Mouse (Mus musculus) splenic B cell, adult 2 months (primary cell): ENCODE measurements around the gene Apc2.
"Not testable (repeated sequence)": the region's sequence is repeated elsewhere in the genome, so short reads cannot be mapped to it uniquely, and the experiment has no call there.

Experiments used
- DNase-seq: peaks from one replicate; pipeline ENCODE4 v3.0.0-alpha.2; 2011; ENCODE audit warnings: low read depth, low spot score
- H3K27me3 ChIP-seq: 2 replicates; pipeline ENCODE4 v1.6.1; 2012; ENCODE audit warnings: mild to moderate bottlenecking, low read length, moderate library complexity, mixed read lengths; ENCODE audit not compliant: control insufficient read depth, poor library complexity, insufficient read depth, severe bottlenecking
- H3K36me3 ChIP-seq: 2 replicates; pipeline ENCODE4 v1.6.1; 2012; ENCODE audit warnings: mild to moderate bottlenecking, low read length, moderate library complexity, mixed read lengths; ENCODE audit not compliant: control insufficient read depth, poor library complexity, insufficient read depth, severe bottlenecking

Apc2 gene

DNA sequence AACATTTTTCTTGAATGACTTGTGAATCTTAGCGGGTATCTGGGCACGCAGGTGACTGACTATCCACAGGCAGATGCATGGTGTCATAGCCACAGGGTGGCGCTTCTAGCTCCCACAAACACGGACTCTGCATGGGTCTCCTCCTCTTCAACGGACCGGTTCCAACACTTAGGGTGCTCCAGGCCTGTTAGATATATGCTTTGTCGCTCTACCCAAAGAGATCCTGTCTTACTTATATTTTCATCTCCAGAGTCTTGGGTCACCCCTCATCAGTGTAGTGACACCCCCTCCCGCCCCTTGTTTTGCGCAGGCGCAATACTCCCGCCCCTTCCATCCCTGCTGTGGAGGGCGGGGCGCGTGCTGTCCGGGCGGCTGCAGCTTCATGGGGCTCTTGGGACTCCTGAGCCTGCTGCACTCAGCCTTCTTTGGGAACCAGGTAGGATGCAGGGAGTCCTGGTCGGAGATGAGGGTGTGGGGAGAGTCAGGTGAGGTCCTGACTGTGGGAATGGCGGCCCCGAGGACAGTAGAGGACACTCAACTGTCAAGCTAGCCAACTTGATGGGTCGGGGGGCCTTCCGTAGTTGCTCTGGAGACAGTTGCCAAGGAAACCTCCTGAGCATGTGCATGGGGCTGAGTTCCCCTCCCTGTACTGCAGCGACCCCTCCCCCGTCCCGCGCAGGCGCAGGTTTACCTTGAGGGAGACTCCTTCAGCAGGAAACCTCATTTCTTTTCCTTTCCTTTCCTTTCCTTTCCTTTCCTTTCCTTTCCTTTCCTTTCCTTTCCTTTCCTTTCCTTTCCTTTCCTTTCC lies at the start of gene Apc2:
Apc2 (plus strand) TSS at position 360 of the 808 bp plus-strand sequence.
- DNase-seq = peak; percentile 85
- H3K27me3 ChIP-seq = no peaks in the 10 kb centered on the region; the same call in 1 of the 2 replicates
- H3K36me3 ChIP-seq = peaks cover 10% of the 10 kb centered on the region

DNA sequence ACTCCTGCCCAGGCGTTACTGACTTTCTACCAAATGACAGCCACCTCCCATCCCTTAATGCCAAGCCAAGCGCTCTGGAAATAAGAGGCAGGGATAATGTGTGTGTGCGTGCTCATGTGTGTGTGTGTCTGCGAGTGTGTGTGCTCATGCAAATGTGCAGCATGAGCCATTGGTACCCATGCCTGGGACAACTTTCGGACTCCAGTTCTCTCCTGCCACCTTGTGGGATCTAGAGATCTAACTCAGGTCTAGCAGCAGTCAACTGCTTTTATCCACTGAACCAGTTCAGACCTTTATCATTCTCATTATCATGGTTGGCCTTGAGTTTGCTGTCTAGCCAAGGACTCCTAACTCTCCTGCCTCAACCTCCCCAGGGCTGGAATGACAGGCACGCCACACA lies 47.9 kb upstream of the Apc2 start:
- H3K27me3 ChIP-seq = no peaks in the 10 kb centered on the region
- H3K36me3 ChIP-seq = no peaks in the 10 kb centered on the region; the same call in 1 of the 2 replicates
- peak; percentile 33 for DNase-seq

DNA sequence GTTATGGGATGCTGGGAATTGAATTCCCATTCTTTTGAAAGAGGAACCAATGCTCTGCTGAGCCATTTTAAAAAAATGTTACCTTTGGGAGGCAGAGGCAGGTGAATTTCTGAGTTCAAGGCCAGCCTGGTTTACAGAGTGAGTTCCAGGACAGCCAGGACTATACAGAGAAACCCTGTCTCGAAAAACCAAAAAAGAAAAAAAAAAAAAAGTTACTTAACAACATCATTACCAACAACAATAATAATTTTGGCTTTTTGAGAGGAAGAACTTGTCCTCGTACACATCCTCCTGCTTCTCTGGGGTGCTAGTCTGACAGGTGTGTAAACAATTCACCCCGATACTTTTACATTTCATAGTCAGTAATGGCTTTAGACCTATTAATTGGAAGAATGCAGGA lies 47.3 kb upstream of the Apc2 start:
- H3K36me3 ChIP-seq, H3K27me3 ChIP-seq, DNase-seq: not testable (repeated sequence)

DNA sequence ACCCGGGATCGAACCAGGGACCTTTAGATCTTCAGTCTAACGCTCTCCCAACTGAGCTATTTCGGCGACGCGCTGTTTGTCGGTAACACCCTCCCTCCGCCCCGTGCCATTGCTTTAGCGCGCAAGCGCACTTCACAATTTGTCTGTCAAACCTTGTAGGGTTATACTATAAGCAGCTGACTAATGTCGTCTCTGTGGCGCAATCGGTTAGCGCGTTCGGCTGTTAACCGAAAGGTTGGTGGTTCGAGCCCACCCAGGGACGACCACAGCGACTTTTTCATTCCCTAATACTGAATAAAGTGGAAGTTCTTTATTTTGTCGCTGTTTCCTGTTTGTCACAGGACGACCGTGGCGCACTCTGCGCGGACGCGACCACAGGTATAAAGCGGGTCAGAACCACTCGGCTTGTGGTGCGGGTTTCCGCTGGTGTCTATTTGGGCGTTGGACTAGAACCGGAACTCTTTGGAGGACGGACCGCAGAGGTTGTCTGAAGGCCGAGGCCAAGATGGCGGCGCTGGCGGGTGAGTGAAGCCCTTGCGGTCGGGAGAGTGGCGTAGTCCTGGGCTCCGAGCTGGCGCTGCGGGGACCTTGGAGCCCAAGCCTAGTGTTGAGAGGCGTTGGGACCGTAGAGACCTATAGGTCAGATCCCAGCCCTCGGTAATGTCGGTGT lies 46.7 kb upstream of the Apc2 start, which contains the start of gene Ndufs7:
Ndufs7 (plus strand) TSS at position 151 of the 670 bp plus-strand sequence.
- DNase-seq = peak; percentile 98
- Histone ChIP-seq H3K27me3 (no peaks in the 10 kb centered on the region), H3K36me3 (no peaks in the 10 kb centered on the region; the same call in 1 of the 2 replicates)

DNA sequence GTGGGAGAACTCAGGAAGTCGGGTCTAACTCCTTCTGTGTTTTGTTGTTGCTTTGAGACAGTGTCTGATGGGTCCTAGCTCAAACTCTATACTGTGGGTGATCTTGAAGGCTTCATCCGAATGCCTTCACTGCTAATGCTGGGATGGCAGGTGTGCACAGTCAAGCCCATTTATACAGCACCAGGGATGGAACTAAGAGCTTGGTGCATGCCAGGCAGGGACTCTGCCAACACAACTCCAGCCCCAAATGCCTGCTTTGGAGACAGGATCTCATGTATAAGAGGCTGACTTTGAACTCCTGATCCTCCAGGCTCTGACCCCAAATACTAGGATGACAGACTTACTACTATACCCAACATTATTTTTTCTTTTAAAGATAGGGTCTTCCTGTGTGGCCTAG lies 45.7 kb upstream of the Apc2 start:
- no peaks in the 10 kb centered on the region; the same call in 1 of the 2 replicates for H3K36me3 ChIP-seq
- no peak for DNase-seq
- no peaks in the 10 kb centered on the region for H3K27me3 ChIP-seq

DNA sequence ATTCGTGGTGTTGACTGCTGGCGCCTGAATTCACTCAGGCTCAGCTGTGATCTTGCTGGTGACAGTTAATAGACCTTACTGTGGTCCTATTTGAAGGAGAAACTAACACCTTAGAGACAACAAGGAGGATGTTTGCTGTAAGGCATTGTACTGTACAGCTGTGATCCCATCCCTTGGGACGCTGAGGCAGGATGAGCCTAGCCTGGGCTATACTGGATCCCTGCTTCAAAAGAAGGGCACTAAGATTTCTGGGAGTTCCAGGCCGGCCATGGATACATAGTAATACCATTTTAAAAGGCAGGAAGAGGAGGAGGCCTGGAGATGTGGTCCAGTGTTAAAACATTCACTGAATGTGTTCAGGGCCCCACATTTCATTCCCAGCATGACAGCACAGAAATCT lies 45.2 kb upstream of the Apc2 start:
- H3K36me3 ChIP-seq = peaks cover 2% of the 10 kb centered on the region
- H3K27me3 ChIP-seq = no peaks in the 10 kb centered on the region
- no peak for DNase-seq

DNA sequence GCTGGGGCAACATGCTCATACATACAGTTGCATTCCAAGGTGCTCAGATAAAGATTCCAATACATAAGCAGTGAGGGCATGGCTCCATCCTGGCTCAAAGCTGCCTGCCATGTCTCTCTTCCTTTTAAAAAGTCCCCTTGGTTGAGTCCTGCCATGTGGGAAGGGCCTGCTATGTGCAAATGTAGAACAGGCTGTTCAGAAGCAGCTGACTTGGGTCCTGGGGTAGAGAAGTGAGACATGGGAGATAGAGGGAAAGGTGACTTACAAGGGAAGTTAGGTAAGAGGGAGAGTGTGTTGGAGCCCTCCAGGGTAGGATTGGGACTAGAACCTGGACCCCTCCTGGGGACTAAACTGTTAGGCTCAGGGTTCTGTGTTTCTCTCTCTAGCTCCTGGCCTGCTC lies 43.8 kb upstream of the Apc2 start:
- no peak for DNase-seq
- Histone ChIP-seq H3K36me3 (peaks cover 3% of the 10 kb centered on the region), H3K27me3 (no peaks in the 10 kb centered on the region)

DNA sequence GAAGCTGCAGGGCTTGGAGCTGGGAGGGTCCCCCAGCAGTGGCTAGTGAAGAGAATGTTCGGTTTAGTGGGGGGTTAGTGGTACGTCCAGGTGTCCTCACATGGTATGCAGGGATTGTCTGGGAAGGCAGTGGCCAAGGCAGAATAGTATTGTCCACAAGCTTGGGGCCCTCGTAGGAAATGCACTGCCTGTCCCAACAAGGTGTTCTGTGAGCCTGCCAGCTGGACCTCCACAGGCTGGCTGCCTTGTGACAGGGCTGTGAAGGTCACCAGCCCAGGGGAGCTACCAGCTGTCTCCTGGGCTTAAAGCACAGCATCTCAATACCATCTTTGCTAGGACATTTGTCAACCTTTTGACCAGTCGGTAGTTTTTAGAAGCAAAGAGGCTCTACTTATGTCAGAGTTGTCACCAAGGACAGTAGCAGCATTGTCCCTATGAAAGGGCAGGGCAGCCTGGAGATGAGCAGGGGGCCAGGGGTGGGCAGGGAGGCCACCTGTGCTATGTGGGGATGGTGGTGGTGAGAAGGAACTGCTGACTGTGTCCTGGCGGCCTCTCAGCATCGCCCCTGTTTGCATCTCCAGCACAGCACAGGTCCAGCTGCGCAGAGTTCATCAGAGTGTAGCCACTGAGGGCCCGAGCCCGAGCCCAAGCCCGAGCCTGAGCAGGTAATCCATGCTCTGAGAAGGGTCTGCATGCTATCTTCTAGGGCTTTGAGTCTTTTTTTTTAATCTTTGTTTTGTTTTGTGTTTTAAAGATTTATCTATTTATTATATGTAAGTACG lies 43.1 kb upstream of the Apc2 start:
- H3K27me3 ChIP-seq = no peaks in the 10 kb centered on the region
- DNase-seq = no peak
- H3K36me3 ChIP-seq = peaks cover 4% of the 10 kb centered on the region

DNA sequence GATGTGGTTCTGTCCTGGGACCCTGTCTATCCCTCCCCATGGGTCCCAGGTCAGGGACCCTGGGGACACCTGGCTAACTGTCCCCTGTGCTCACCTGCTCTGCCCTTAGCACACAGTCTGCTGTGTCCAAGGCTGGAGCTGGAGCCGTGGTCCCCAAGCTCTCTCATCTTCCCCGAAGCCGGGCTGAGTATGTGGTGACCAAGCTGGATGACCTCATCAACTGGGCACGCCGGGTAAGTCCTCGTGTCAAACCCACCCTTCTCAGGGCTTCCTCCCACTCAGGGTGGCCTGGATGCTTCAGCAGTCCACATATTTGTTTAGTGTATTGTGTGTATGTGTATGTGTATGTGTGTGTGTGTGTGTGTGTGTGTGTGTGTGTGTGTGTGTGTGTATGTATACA lies 42.2 kb upstream of the Apc2 start:
- DNase-seq = no peak
- Histone ChIP-seq H3K36me3 (peaks cover 4% of the 10 kb centered on the region), H3K27me3 (no peaks in the 10 kb centered on the region)

DNA sequence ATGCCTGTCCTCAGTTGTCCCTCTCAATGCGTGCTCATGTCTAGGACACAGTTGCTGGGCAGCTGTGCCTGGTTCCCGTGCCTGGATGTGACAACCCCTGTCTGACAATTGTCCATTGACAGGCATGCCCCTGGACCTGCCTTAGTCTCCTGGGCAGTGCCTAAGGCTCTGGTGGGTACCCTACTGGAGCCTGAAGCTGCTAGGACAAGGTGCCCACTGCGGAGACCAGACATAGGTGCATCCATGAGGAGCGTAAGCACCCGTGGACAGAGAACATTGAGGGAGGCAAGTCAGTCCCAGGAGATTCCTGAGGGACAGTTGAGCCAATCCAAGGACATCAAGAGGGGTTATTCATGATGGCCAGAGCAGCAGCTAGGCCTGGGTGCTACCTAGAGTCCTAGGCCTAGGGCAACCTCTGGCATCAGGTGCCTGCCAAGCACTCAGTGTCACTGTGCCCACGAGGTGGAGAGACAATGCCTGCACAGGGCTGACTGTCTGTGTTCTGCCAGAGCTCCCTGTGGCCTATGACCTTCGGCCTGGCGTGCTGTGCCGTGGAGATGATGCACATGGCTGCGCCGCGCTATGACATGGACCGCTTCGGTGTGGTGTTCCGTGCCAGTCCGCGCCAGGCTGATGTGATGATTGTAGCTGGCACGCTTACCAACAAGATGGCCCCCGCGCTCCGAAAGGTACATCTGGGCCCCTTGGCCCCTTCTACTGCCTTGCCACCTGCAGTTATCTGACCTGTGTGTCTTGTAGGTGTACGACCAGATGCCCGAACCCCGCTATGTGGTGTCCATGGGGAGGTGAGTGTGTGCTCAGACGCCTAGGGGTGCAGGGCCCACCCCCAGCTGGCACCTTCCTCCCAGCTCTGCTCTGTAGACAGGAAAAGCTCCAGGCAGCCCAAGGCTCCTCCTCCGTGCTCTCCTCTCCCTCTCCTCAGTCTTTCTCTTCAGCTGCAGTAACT lies 41.2 kb upstream of the Apc2 start:
- Histone ChIP-seq H3K27me3 (no peaks in the 10 kb centered on the region), H3K36me3 (peaks cover 4% of the 10 kb centered on the region)
- DNase-seq = no peak

DNA sequence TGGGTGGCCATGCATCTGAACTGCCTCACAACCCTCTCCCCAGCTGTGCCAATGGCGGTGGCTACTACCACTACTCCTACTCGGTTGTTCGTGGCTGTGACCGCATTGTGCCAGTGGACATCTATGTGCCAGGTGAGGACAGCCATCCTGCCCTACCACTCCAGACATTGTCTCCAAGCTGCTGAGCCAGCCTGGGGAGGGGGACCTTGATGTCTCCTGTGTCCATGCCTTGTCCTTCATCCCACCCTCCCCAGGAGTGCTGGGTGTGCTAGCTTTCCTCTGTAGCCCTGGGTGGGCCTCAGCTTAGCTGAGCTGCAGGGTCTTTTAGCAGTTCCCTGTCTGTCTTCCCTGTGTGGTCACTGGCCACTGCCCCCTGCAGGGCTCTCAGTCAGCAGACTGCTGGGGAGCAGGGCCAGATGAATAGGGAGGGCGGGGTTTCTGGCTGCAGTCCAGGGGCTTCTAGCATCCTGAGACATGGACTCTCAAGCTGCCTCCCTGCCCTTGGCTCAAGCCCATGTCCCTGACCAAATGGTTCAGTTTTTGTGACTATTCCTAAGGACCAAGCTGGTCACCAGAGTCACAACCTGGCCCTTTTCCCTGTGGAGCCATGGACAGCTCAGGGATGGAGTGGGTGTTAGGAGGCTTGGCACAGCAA lies 39.8 kb upstream of the Apc2 start:
- peaks cover 4% of the 10 kb centered on the region for H3K36me3 ChIP-seq
- no peak for DNase-seq
- H3K27me3 ChIP-seq = no peaks in the 10 kb centered on the region

DNA sequence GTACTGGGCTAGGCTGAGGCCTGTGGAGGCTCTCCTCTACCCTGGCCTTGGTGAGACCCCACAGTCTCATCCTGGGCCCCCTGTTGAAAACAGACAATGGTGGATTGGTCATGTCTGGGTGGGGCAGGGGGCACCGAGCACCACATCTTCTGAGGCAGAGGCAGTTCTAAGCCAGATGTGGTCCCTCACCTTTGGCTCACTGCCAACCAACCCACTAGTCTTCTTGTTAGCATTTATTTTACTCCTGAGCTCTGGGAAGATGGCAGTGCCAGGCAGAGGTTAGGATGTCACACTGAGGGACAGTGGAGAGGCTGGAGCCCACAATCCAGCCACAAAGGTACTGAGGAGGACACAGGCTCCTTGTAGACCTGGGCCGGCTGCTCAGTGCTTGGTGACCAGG lies 37.8 kb upstream of the Apc2 start:
- H3K27me3 ChIP-seq = no peaks in the 10 kb centered on the region
- peaks cover 4% of the 10 kb centered on the region for H3K36me3 ChIP-seq
- DNase-seq = no peak

DNA sequence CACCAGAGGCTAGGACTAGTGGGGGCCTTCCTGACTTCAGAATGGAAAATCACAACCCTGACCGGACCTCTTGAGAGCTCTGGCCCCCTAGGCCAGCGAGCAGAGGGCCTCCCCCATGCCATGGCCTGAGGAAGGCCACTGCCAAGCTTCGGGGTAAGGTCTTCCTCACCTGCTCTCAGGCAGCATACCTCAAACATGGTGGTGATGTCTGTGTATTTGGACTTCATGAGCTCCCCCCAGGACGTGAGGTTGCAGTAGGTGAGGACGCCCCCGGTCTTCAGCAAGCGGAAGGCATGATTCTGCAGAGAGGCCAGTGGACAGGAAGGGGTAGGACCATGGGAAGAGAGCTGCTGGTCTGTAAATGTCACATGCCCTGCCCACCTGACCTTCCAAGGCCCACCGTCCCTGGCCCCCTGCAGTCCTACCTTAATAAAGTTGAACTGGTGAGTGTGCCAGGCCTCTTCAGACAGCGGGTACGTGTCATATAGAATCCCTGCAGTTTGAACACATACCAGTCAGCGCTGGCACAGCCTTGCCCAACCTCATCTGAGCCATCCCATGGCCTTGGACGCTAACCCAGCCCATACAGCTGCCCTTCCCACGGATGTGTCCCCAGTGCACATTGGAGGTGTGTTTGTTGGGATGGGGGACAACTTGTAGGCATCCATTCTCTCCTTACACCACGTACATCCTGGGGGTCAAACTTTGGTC lies 36.9 kb upstream of the Apc2 start:
- peaks cover 4% of the 10 kb centered on the region for H3K36me3 ChIP-seq
- no peaks in the 10 kb centered on the region for H3K27me3 ChIP-seq
- DNase-seq = no peak
